Mouse (Mus musculus) T-cell, adult 2 months (primary cell): ENCODE measurements around the gene Gm28038.

Experiments
- DNase-seq: peaks from one replicate; pipeline ENCODE4 v3.0.0; 2022; ENCODE audit warnings: low spot score

Gm28038 gene

GRCm38 (mm10) chr2:30256616-30257350 lies 24.1 kb upstream of the Gm28038 start:
- DNase-seq = no peak

DNA sequence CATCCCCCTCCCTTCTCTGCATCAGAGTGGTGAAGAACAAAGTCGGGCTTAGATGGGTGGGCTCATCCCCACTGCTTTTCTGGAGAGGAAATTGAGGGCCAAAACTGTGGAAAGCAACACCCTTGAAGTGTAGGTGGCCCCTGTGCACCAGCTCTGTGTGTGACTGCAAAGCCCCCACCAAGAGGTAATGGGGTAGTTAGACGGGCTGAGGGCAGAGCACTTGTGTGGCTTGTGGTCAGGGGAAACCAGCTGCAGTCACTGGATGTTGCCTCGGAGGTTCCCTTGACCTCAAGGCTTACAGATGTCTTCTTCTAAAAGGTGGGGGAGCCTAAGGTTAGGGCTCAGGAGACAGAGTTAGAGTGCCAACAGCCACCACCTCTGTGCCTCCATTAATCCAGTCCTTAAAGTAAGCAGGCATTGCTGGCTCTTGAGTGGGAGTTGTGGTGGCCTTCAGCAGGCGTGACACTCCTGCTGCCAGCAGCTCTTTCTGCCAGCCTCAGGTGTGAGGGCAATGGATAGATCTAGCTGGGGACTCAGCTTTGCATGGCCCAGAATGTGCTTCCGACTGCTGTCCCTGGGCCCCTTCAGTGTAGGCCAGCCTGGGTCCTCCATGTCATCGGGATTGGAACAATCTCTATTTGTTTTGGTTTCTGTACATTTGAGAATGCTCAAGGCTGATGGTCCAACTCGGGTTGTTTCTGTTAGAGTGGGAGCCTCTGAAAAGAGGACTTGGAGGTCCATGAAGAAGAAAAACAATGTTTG lies 23.0 kb upstream of the Gm28038 start:
- DNase-seq = peak; percentile 48

GRCm38 (mm10) chr2:30258600-30258999 lies 22.2 kb upstream of the Gm28038 start:
- peak; percentile 28 for DNase-seq

- no peak for DNase-seq
Observed at GRCm38 (mm10) chr2:30259131-30260064, 21.4 kb upstream of the Gm28038 start.

DNA sequence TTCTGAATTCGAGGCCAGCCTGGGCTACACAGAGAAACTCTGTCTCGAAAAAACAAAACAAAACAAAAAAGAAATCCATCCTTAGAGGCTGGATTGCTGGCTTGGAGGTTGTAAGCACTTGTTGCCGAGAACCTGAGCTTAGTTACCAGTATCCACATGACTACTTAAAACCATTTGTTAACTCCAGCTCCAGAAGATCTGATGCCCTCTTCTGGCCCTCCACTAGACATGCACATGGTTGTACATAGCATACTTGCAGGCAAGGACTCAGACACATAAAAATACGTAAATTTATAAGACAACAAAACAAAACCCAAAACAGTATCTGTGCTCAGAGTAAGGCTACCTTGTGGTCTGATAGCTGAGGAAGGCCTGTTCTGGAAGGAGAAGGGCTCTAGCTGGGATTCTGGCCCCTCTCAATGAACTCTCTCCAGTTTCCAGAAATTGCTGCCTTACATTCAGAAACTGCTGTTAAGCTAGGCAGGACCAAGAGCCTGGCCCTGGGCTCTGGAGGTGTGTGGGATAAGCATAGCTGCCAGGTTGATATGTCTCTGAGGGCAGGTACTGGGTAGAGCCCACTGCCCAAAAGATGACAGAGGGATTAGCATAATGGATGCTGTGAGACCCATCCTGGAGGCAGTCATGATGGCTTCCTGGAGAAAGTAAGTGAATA lies 19.6 kb upstream of the Gm28038 start:
- DNase-seq = peak; percentile 30

DNA sequence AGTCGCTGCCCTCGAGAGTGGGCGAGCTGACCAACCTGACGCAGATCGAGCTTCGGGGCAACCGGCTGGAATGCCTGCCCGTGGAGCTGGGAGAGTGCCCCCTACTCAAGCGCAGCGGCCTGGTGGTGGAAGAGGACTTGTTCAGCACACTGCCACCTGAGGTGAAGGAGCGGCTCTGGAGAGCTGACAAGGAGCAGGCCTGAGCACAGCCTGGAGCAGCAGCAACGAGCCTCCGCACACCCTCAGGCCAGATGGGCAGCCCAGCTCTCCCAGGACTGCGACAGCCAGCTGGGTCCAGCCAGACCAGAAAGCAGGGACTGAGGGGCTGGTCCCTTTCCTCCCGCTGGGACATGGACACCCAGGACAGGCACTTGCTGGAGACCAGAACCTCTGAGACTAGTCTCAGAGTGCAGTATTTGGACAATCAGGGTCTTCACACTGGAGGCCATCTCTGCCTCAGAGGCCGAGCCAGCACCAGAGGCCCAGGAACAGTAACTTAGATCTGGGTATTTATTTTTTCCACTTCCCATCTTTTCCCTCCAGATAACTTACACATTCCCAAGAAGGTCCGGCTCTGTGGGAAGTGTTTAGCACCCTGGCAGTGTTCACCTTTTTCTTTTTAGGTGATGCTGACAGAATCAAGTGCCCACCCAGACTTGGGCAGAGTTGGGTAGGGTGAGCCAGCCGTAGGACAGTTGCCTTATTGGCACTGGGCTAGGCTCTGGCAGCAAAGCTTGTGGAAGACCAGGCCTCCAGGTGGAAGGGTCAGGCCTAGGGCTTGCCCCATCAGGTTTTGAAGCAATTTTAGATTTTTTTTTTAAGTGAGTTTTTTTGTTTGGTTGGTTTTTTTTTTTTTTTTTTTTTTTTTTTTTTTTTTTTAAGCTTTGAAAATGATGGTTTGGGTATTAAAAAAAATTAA lies 18.7 kb upstream of the Gm28038 start:
- no peak for DNase-seq

- DNase-seq = no peak
Observed at GRCm38 (mm10) chr2:30262840-30263441, 17.9 kb upstream of the Gm28038 start.

- DNase-seq = no peak
Observed at GRCm38 (mm10) chr2:30263811-30264210, 17.0 kb upstream of the Gm28038 start.

GRCm38 (mm10) chr2:30264671-30265519 lies 15.9 kb upstream of the Gm28038 start:
- no peak for DNase-seq

DNA sequence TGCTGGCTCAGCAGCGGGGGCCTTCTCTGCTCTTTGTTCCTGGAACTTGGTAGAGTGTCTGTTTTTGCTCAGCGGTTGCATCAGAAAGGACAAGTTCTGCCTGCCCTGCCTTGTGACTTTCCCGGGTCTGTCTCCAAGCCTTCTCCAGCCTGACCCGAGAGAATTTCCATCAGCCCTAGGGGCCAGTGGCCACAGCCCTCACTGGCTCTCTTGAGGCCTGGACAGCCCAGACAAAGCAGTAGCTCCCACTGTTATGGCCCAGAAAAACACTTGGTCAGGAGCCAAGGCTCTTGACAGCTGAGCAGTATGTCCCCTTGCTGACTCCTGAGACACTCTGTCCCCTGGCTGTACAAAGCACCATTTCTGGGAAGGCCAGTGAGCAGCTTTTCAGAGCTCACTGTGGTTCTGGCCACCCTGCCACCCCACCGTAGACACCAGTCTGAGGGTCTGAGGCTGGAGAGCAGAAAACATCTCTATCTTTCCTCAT lies 15.0 kb upstream of the Gm28038 start, which contains the start of gene Phyhd1:
Gene Phyhd1 (plus strand): TSS at position 437 of the 487 bp plus-strand sequence.
- DNase-seq = no peak

DNA sequence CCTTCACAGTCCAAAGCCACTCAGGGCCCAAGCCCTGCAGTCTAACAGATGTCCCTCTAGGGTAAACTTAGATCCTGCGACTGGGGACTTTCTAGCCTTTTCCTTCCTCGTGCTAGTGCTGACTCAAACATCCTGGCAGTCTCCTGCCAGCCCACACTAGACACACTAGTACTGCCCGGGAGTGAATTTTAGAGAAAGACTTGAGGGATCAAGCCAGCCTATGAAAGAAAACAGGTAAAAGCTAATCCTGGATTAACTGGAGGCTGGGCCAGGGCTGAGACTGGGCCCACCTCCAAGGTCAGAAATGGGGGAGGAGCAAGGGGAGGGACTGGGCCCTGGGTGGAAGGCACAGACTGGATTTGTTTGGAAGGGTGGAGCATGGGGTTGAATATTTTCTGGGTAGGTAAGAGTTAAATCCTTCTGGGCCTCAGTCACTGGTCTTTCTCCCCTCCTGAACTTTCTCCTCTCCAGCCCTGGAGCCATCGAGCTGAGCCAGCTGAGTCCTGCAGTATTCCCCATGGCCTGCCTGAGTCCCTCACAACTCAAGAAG lies 14.4 kb upstream of the Gm28038 start:
- no peak for DNase-seq

- no peak for DNase-seq
Observed at GRCm38 (mm10) chr2:30267466-30267865, 13.4 kb upstream of the Gm28038 start.

DNA sequence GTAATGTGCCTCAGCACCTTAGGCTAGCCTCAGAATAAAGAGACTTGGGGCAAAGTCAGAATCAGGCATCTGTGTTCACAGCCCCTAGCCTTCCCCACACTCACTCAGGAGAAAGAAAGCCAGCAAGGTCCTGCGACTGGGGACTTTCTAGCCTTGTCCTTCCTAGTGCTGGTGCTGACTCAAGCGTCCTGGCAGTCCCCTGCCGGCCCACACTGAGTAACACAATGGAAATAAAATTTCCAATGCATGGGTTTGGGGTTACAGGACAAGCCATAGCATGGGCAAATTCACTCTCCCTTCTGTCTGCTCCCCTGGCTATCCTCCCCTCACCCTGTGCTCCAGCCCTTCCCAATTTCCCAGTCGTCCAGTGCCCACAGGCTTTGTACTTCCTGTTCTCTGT lies 12.5 kb upstream of the Gm28038 start:
- no peak for DNase-seq

GRCm38 (mm10) chr2:30269241-30269990 lies 11.4 kb upstream of the Gm28038 start:
- DNase-seq = no peak

- peak; percentile 73 for DNase-seq
Observed at GRCm38 (mm10) chr2:30270134-30270533, 10.7 kb upstream of the Gm28038 start.

- DNase-seq = no peak
Observed at GRCm38 (mm10) chr2:30281651-30282050, 808 bp downstream of the Gm28038 start.

GRCm38 (mm10) chr2:30283193-30283592 lies 2.4 kb downstream of the Gm28038 start:
- DNase-seq = no peak

DNA sequence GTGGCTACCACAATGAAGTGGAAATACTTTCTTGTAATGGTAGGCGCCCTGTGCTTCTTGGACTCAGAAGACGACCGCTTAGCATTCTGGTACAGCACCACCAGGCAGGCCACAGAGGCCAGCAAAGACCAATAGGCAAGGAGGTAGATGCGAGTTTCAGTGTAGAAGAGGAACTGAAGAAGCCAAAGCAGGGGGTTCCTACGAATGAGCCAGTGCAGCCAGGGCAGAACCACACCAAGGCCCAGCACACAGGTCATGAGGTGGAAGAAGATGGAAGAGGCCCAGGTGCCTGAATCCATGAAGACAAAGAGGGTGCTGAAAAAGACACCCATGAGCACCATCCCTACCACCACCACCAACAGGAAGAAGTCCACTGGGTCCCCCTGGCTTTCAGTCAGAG lies 4.2 kb downstream of the Gm28038 start:
- DNase-seq = no peak
